Mouse (Mus musculus): ENCODE data around the gene Ccdc150. TPM values are rescaled to one million over a fixed set of nuclear protein-coding genes. Genes with fewer than 3 reads are reported as not detected.

Ccdc150 gene
- polyA plus RNA-seq, 2 experiments, result 0.17 to 0.36 TPM

DNA sequence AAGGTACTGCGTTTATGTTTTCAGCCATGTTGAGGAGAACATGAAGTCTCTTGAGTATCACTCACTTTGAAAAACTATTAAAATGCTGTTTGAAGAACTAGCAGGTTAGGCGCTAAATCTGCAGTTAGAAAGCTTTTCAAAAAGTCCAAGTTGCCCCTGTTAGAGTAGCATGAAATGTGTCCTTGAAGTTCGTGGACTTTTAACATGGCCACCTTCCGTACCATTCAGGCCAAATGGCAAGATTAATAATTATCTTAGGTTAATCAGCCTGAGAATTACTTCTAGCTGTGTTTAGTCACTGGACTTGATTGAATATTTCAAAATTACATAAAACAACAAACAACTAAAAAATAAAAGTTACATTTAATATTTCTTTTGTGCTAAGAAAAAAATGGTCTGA, 104.3 kb downstream of the Ccdc150 start:
- no peaks in the 10 kb centered on the region for H3K36me3 ChIP-seq (ENCODE audit: control insufficient read depth, insufficient read depth, low read length)
- H3K27me3 ChIP-seq (ENCODE audit: control insufficient read depth, insufficient read depth, low read length), result no peaks in the 10 kb centered on the region
- H3K4me3 ChIP-seq (replicated peaks; ENCODE audit: low read length), result no peak overlapping the region
- no peaks in the 10 kb centered on the region for H3K4me1 ChIP-seq (ENCODE audit: control insufficient read depth, insufficient read depth, low read length)
- H3K4me2 ChIP-seq (replicated peaks; ENCODE audit: low read depth, low read length, severe bottlenecking), result no peak overlapping the region
- H3K27ac ChIP-seq (replicated peaks; ENCODE audit: low read depth, low read length), result no peak overlapping the region
- no peak for TF ChIP-seq POLR2A (IDR thresholded peaks at IDR 0.05; ENCODE audit: borderline replicate concordance, extremely low read depth, insufficient read depth, insufficient read length)
- 85% methylated on average over 4 of the region's 4 CpGs for WGBS
- no peak overlapping the region for H3K9ac ChIP-seq (ENCODE audit: low read depth, low read length, severe bottlenecking)
- no peaks in the 10 kb centered on the region for H3K9me3 ChIP-seq (ENCODE audit: control insufficient read depth, low read length)
- ATAC-seq (ENCODE audit: low FRiP score, low read depth) (no peak), DNase-seq (ENCODE audit: low spot score) (no peak)

DNA sequence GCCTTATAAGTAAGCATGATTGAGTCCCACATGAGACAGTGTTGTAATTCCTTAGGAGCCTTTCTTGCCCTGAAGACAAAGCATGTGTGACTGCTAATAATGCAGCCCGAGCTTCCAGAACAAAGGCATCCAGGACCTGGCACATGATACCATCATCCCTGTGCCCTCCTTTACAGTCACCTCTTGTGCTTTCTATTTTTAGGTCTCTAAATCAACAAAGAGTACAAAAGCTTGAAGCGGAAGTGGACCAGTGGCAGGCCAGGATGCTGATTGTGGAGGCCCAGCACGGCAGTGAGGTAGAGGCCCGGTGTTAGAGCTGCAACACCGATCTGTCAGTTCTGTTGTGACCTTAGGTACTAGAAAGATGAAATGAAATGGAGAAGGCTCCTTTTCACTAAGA, 105.0 kb downstream of the Ccdc150 start:
- DNase-seq (ENCODE audit: low spot score) (no peak), ATAC-seq (ENCODE audit: low FRiP score, low read depth) (no peak)
- Histone ChIP-seq H3K4me1 (ENCODE audit: control insufficient read depth, insufficient read depth, low read length) (no peaks in the 10 kb centered on the region), H3K27ac (replicated peaks; ENCODE audit: low read depth, low read length) (no peak overlapping the region), H3K36me3 (ENCODE audit: control insufficient read depth, insufficient read depth, low read length) (no peaks in the 10 kb centered on the region), H3K4me3 (replicated peaks; ENCODE audit: low read length) (no peak overlapping the region), H3K9ac (ENCODE audit: low read depth, low read length, severe bottlenecking) (no peak overlapping the region), H3K4me2 (replicated peaks; ENCODE audit: low read depth, low read length, severe bottlenecking) (no peak overlapping the region), H3K9me3 (ENCODE audit: control insufficient read depth, low read length) (no peaks in the 10 kb centered on the region), H3K27me3 (ENCODE audit: control insufficient read depth, insufficient read depth, low read length) (no peaks in the 10 kb centered on the region)
- WGBS, result 86% methylated on average over 5 of the region's 5 CpGs
- no peak for TF ChIP-seq POLR2A (IDR thresholded peaks at IDR 0.05; ENCODE audit: borderline replicate concordance, extremely low read depth, insufficient read depth, insufficient read length)

DNA sequence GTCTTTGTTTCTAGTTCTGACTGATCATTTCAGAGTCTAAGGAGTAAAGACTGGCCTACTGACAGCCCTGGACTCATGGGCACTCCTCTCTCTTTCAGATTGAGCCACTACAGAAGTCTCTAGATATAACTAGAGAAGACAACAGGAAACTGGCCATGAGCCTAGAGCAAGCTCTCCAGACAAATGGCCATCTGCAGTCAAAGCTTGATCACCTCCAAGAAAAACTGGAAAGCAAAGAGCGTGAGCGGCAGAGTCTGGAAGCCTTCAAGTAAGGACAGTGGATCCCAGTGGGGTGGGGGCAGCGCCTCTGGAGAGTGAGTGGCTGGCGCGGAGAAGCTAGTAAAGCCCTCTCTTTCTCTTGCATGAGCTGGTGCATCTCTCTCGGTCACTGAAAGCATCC, 106.1 kb downstream of the Ccdc150 start:
- Histone ChIP-seq H3K27ac (replicated peaks; ENCODE audit: low read depth, low read length) (no peak overlapping the region), H3K4me1 (ENCODE audit: control insufficient read depth, insufficient read depth, low read length) (no peaks in the 10 kb centered on the region), H3K27me3 (ENCODE audit: control insufficient read depth, insufficient read depth, low read length) (no peaks in the 10 kb centered on the region), H3K4me2 (replicated peaks; ENCODE audit: low read depth, low read length, severe bottlenecking) (no peak overlapping the region), H3K9me3 (ENCODE audit: control insufficient read depth, low read length) (no peaks in the 10 kb centered on the region), H3K36me3 (ENCODE audit: control insufficient read depth, insufficient read depth, low read length) (no peaks in the 10 kb centered on the region), H3K4me3 (replicated peaks; ENCODE audit: low read length) (no peak overlapping the region), H3K9ac (ENCODE audit: low read depth, low read length, severe bottlenecking) (no peak overlapping the region)
- DNase-seq (ENCODE audit: low spot score) (no peak), ATAC-seq (ENCODE audit: low FRiP score, low read depth) (no peak)
- 90% methylated on average over 6 of the region's 6 CpGs for WGBS
- TF ChIP-seq POLR2A (IDR thresholded peaks at IDR 0.05; ENCODE audit: borderline replicate concordance, extremely low read depth, insufficient read depth, insufficient read length), result no peak

DNA sequence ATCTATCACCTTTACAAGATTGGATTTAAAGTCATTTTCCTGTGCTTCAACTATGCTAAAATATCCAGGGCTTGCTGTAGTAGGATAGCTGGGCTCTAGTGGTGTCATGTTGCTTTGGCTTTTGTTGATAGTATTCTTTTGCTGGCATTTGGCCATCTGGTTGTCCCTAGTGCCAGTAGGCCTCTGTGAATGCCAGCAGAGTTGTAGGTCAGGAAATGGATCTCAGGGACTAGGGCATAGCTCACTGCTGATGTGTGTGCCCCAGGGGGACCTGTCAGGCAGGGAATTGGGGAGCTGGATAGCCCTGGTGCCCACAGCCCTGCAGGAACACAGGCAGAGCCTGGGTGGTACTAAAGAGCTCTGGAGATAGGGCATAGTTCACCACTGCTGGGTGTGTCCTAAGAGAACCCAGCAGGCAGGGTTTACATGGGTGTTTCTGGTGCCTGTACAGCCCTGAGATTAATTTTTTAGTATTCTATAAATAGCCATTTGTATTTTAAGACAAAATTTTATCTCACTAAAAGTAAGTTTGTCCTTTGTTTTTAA, 127.1 kb downstream of the Ccdc150 start:
- H3K4me2 ChIP-seq (replicated peaks; ENCODE audit: low read depth, low read length, severe bottlenecking), result no peak overlapping the region
- H3K4me1 ChIP-seq (ENCODE audit: control insufficient read depth, insufficient read depth, low read length), result no peaks in the 10 kb centered on the region
- no peak for DNase-seq (ENCODE audit: low spot score)
- no peak overlapping the region for H3K9ac ChIP-seq (ENCODE audit: low read depth, low read length, severe bottlenecking)
- ATAC-seq (ENCODE audit: low FRiP score, low read depth), result no peak
- no peaks in the 10 kb centered on the region for H3K9me3 ChIP-seq (ENCODE audit: control insufficient read depth, low read length)
- no peak overlapping the region for H3K4me3 ChIP-seq (replicated peaks; ENCODE audit: low read length)
- H3K27ac ChIP-seq (replicated peaks; ENCODE audit: low read depth, low read length), result no peak overlapping the region
- no peaks in the 10 kb centered on the region for H3K36me3 ChIP-seq (ENCODE audit: control insufficient read depth, insufficient read depth, low read length)
- no peaks in the 10 kb centered on the region for H3K27me3 ChIP-seq (ENCODE audit: control insufficient read depth, insufficient read depth, low read length)
- no peak for TF ChIP-seq POLR2A (IDR thresholded peaks at IDR 0.05; ENCODE audit: borderline replicate concordance, extremely low read depth, insufficient read depth, insufficient read length)

DNA sequence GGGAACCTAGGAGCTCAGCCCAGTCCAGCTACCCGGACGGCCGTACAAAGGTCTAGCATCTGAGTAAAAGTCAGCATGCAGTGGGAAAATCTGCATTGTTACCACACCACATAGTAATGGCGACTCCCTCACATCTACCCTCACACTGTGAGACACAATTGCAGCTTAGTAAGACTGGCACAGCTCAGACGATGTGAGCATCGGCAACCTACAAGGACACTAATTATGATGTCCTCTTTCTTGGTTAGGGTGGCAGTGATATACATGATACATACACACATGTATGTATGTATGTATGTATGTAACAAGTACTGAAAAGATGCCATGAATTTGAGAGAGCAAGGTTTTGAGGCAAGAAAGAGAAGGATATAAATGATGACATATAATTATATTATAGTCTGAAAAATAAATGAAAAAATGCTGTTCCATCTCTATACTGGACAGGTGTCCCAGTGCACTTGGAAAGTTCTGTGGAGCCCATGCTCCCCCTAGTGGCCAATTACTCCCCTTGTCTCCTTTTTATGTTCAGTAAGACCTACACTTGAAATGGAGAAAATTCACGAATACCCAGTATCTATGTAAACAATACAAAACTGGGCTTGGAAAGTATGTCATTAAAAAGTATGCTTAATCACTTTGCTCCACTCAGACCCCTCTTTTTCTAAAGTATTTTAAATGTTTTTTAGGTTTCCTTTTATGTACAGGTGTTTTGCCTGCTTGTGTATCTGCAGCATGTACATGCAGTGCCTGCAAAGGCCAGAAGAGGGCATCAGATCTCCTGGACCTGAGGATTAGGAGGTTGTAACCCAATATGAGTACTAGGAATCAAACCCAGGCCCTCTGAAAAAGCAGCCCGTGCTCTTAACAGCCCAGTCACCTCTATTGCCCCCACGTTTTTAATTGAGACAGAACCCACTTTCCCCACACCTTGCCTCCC, 130.8 kb downstream of the Ccdc150 start:
- Histone ChIP-seq H3K9me3 (ENCODE audit: control insufficient read depth, low read length) (no peaks in the 10 kb centered on the region), H3K36me3 (ENCODE audit: control insufficient read depth, insufficient read depth, low read length) (no peaks in the 10 kb centered on the region), H3K27ac (replicated peaks; ENCODE audit: low read depth, low read length) (no peak overlapping the region), H3K4me3 (replicated peaks; ENCODE audit: low read length) (no peak overlapping the region), H3K27me3 (ENCODE audit: control insufficient read depth, insufficient read depth, low read length) (no peaks in the 10 kb centered on the region), H3K4me2 (replicated peaks; ENCODE audit: low read depth, low read length, severe bottlenecking) (no peak overlapping the region), H3K4me1 (ENCODE audit: control insufficient read depth, insufficient read depth, low read length) (no peaks in the 10 kb centered on the region), H3K9ac (ENCODE audit: low read depth, low read length, severe bottlenecking) (no peak overlapping the region)
- DNase-seq (ENCODE audit: low spot score) (peak; percentile 80), ATAC-seq (ENCODE audit: low FRiP score, low read depth) (0 out of 2 replicates have a peak, but pooled peaks have one; percentile 60)
- no peak for TF ChIP-seq POLR2A (IDR thresholded peaks at IDR 0.05; ENCODE audit: borderline replicate concordance, extremely low read depth, insufficient read depth, insufficient read length)
- 84% methylated on average over 9 of the region's 9 CpGs for WGBS
